Mouse (Mus musculus) hindbrain, postnatal 0 days (tissue): ENCODE measurements at regions not wholly inside any gene's neighbourhood (a gene's known extent, or its start where the extent isn't known, plus 50 kb on each side); places are given as distances from the start of the nearest gene placed in this dataset.
"Not testable (repeated sequence)": the region's sequence is repeated elsewhere in the genome, so short reads cannot be mapped to it uniquely, and the experiment has no call there.

Experiments used
- ATAC-seq: fragments of 200-750 bp; cut with Nextera tagmentation; 2 replicates; pipeline ENCODE4 v1.8.0; 2017; ENCODE audit warnings: mild to moderate bottlenecking, moderate TSS enrichment, moderate library complexity
- DNase-seq: peaks from one replicate; pipeline ENCODE4 v3.0.0-alpha.2; 2015; ENCODE audit warnings: low spot score
- H3K27ac ChIP-seq: fragments of 300-500 bp; sonication (generic); 2 replicates; pipeline ENCODE4 v1.5.1; 2014; ENCODE audit warnings: mild to moderate bottlenecking
- H3K27me3 ChIP-seq: fragments of 300-500 bp; sonication (generic); 2 replicates; pipeline ENCODE4 v1.6.1; 2014; ENCODE audit warnings: low read length, mixed read lengths; ENCODE audit not compliant: insufficient read depth
- H3K36me3 ChIP-seq: fragments of 300-500 bp; sonication (generic); 2 replicates; pipeline ENCODE4 v1.6.1; 2014; ENCODE audit warnings: low read length, mixed read lengths; ENCODE audit not compliant: insufficient read depth
- H3K4me1 ChIP-seq: fragments of 300-500 bp; sonication (generic); 2 replicates; pipeline ENCODE4 v1.6.1; 2014; ENCODE audit warnings: antibody characterized with exemption, low read length, mixed read lengths; ENCODE audit not compliant: insufficient read depth
- H3K4me2 ChIP-seq: fragments of 300-500 bp; sonication (generic); 2 replicates; pipeline ENCODE4 v1.6.1; 2014; ENCODE audit warnings: low read depth, mild to moderate bottlenecking, low read length, moderate library complexity, mixed read lengths
- H3K4me3 ChIP-seq: fragments of 300-500 bp; sonication (generic); 2 replicates; pipeline ENCODE4 v1.5.1; 2014; ENCODE audit warnings: low read length
- H3K9ac ChIP-seq: fragments of 300-500 bp; sonication (generic); replicated peaks from 2 replicates; pipeline ENCODE4 v1.6.1; 2014; ENCODE audit warnings: mild to moderate bottlenecking, low read length, moderate library complexity, mixed read lengths
- H3K9me3 ChIP-seq: fragments of 300-500 bp; sonication (generic); 2 replicates; pipeline ENCODE4 v1.6.1; 2016; ENCODE audit warnings: low read length, mixed read lengths
- CTCF ChIP-seq: IDR thresholded peaks from 2 replicates; pipeline ENCODE4 v1.5.1; 2016; ENCODE audit warnings: antibody characterized with exemption, control low read depth, low read depth
- WGBS: fragments of 180-500 bp; shearing (Covaris S2); extraction: QIAGEN DNeasy Blood & Tissue Kit; methylation state at CpG from one replicate; pipeline ENCODE4 v1.1.7; 2014; 5-methylcytosine and 5-hydroxymethylcytosine counted together

DNA sequence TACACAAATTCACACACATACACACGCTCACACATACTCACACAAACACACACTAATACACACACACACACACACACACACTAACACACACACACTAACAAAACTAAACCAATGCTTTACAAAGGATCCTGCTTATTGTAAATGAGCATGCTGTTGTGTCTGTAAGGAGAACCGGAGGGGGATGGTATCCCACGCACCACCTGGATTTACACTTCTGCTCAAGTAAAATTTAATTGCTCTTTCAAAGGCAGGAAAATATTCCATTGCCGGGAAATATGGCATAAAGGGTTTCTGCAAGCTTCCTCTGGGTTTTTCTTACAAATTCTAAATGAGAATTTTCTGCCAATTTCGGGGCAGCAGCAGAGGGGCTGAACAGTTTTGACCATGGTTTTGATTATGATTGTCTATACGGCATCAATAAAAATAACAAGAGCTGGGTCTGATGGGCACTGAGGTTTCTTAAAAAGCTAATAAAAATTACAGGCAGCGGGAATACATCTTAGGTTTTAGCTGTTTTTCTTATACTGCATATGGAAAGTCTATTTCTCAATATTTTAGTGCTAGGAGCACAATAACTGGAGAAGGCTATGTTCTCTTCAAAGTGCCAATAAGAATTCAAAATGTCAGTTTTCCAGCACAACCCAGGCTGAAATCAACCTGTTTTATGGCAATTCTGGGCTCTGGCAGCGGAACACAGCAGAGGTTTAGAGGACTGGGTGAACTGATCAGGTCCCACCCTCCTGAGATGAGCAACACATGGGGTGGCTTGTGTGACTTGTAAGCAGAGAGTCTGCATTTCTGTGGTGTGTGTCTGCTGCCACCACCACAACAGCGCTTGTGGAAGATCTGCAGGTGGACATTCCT is 80.9 kb upstream of the Gm5148 start:
- WGBS, result 86% methylated on average over 9 of the region's 9 CpGs
- no peaks in the 10 kb centered on the region for H3K27me3 ChIP-seq
- no peak overlapping the region for H3K27ac ChIP-seq
- no peak overlapping the region for H3K4me2 ChIP-seq
- DNase-seq (no peak), ATAC-seq (no peak)
- H3K4me1 ChIP-seq, result no peaks in the 10 kb centered on the region
- H3K9ac ChIP-seq, result no peak overlapping the region
- no peak overlapping the region for H3K4me3 ChIP-seq
- peaks cover 4% of the 10 kb centered on the region; the same call in 1 of the 2 replicates for H3K9me3 ChIP-seq
- H3K36me3 ChIP-seq, result no peaks in the 10 kb centered on the region
- TF ChIP-seq CTCF, result no peak

DNA sequence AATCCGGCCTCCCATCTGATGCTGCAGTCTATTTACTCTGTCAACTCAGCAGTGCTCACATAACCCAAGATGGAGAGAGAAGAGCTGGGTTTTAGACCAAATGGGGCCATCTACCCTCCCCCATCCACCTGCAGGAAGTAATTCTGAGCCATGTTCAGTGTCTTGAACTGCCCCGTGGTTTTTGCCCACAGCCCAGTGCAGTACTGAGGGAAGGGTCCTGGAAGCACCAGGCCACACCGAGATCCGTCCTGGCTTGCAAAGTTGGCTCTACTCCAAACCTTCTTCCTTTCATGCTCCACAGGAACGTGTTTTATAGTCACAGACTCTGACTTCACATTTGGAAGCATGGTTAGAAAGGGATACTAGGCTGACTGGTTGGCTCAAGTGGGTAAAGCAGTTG is 80.0 kb upstream of the Gm5148 start:
- no peaks in the 10 kb centered on the region for H3K4me1 ChIP-seq

DNA sequence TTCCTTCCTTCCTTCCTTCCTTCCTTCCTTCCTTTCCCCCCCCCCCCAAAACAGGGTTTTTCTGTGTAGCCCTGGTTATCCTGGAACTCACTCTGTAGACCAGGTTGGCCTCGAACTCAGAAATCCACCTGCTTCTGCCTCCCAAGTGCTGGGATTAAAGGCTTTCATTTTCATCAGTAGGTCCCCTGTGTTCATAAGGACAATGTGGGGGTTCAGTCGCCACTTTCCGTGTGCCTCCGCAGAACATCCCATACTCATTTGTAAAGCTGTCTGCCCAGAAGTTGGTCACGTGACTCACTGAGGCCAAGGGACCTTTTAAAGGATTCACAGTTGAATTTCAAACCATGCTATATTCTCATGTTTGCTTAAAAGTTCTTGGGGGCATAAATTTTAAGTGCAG is 79.5 kb upstream of the Gm5148 start:
- not testable (repeated sequence) for H3K27me3 ChIP-seq, H3K27ac ChIP-seq, H3K9me3 ChIP-seq, DNase-seq, H3K36me3 ChIP-seq, H3K9ac ChIP-seq, H3K4me3 ChIP-seq, H3K4me2 ChIP-seq, ATAC-seq, H3K4me1 ChIP-seq
- 92% methylated on average over 5 of the region's 5 CpGs for WGBS

More for the DNA sequence above, 80.0 kb upstream of the Gm5148 start:
- no peak for TF ChIP-seq CTCF
- Histone ChIP-seq H3K4me2 (no peak overlapping the region), H3K4me3 (no peak overlapping the region), H3K27ac (no peak overlapping the region), H3K9me3 (peaks cover under 1% of the 10 kb centered on the region; the same call in 1 of the 2 replicates), H3K36me3 (no peaks in the 10 kb centered on the region), H3K27me3 (no peaks in the 10 kb centered on the region), H3K9ac (no peak overlapping the region)
- ATAC-seq (no peak), DNase-seq (no peak)
- 39% methylated on average over 5 of the region's 5 CpGs for WGBS

DNA sequence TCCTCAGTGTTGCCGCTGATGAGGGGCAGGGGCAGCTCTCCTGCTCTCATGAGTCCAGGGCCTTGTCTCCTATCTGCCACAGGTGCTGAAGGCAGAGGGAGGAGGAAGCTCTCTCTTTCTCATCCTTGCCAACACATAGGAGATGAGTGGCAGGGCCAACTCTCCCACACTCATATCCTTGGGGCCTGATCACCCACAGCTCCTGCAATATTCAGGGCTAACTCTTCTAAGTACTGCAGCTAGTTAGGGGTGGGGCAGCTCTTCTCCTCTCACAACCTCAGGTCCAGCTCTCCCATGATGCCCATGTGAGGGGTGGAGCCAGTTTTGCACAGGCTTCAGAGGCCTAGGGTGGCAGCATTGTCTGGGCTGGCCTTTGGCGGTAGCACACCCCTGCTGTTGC is 77.3 kb upstream of the Gm5148 start:
- TF ChIP-seq CTCF, result no peak
- Histone ChIP-seq H3K4me1 (no peaks in the 10 kb centered on the region), H3K27ac (no peak overlapping the region), H3K36me3 (no peaks in the 10 kb centered on the region), H3K9me3 (no peaks in the 10 kb centered on the region), H3K4me2 (no peak overlapping the region), H3K9ac (no peak overlapping the region), H3K4me3 (no peak overlapping the region), H3K27me3 (no peaks in the 10 kb centered on the region)
- ATAC-seq, result no peak
- DNase-seq, result no peak
- 92% methylated on average over 2 of the region's 2 CpGs for WGBS

DNA sequence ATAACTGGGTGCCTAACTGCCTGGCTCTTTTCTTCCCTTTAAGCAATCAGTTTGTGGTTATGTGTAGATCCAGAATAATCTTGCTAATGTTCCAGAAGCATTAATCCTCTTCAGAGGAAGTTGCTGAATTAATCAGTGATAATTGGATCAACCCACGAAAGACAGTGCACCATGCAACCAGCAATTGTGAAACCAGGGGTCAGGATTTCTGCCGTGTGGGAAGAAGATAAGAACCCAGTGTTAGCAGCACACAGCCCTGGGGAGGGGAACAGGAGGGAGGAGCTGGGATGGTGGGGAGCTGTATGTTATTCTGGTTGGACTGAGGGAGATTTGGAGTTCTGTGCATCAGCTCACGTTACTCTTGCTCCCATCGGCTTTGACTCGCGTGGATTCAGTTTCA is 75.5 kb upstream of the Gm5148 start:
- no peak for TF ChIP-seq CTCF
- H3K36me3 ChIP-seq, result no peaks in the 10 kb centered on the region
- no peaks in the 10 kb centered on the region for H3K4me1 ChIP-seq
- 73% methylated on average over 6 of the region's 6 CpGs for WGBS
- H3K9ac ChIP-seq, result no peak overlapping the region
- H3K27ac ChIP-seq, result no peak overlapping the region
- H3K27me3 ChIP-seq, result no peaks in the 10 kb centered on the region
- H3K4me2 ChIP-seq, result no peak overlapping the region
- H3K9me3 ChIP-seq, result no peaks in the 10 kb centered on the region
- no peak overlapping the region for H3K4me3 ChIP-seq
- no peak for ATAC-seq
- DNase-seq, result no peak

DNA sequence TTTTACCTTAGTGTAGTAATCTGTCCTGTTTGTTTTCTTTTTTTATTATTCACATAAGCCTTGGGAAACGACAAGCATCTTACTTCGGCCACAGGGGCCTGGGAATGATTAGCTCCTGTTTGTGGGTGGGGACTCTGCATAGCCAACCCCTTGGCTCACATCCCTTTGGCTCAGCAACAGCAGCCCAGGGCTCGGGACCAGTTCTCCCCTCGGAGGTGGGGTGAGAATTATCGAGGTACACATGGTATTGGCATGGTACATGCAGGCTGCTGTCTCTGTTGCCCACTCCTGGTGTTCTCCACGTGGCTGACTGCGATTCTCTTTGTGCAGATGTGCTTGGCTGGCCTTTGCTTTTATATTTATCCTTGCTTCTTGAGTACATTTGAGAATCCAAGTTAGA is 65.4 kb upstream of the Gm5148 start:
- H3K4me1 ChIP-seq, result no peaks in the 10 kb centered on the region
- H3K9ac ChIP-seq, result no peak overlapping the region
- no peaks in the 10 kb centered on the region for H3K36me3 ChIP-seq
- H3K9me3 ChIP-seq, result no peaks in the 10 kb centered on the region
- H3K4me3 ChIP-seq, result no peak overlapping the region
- no peak for TF ChIP-seq CTCF
- DNase-seq (no peak), ATAC-seq (no peak)
- WGBS, result 49% methylated on average over 7 of the region's 7 CpGs
- no peaks in the 10 kb centered on the region for H3K27me3 ChIP-seq
- H3K27ac ChIP-seq, result no peak overlapping the region
- no peak overlapping the region for H3K4me2 ChIP-seq

DNA sequence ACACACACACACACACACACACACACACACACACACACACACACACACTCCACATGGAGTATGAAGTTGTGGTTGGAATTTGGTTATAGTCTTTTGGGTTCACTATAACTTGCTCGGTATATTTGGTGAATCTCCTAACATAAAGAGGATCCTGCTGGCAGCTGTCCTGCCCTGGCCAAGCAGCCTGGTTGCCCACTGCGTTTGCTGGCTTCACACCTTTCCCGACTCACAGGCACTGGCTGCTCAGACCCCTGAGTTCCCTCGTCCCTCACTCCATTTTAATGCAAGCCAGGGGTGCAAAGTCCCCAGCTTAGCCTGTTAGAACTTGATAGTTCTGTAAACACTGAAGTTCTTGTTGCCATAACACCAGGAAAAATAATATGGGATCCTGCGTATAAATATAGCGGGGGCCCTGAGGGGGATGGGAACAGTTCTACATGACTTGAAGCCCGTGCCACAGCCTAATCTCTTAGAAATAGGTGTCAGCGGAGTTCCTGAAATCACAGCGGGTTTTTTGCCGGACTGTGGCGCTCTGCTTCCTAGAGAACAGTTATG is 64.9 kb upstream of the Gm5148 start:
- Histone ChIP-seq H3K36me3 (no peaks in the 10 kb centered on the region), H3K9me3 (no peaks in the 10 kb centered on the region), H3K9ac (no peak overlapping the region), H3K4me3 (no peak overlapping the region), H3K27me3 (no peaks in the 10 kb centered on the region), H3K27ac (no peak overlapping the region), H3K4me1 (no peaks in the 10 kb centered on the region), H3K4me2 (no peak overlapping the region)
- 78% methylated on average over 11 of the region's 11 CpGs for WGBS
- ATAC-seq (no peak), DNase-seq (no peak)
- TF ChIP-seq CTCF, result no peak
